Mouse (Mus musculus) liver, postnatal 0 days (tissue): ENCODE measurements around the gene Sertad4.

Experiments
- CTCF ChIP-seq: sonication (generic); IDR thresholded peaks from 2 replicates; pipeline ENCODE4 v1.5.1; 2016; ENCODE audit warnings: antibody characterized with exemption, low read depth
- EP300 ChIP-seq: IDR thresholded peaks from 2 replicates; pipeline ENCODE4 v1.6.1; 2016; ENCODE audit warnings: antibody characterized with exemption, low read depth, mild to moderate bottlenecking

DNA sequence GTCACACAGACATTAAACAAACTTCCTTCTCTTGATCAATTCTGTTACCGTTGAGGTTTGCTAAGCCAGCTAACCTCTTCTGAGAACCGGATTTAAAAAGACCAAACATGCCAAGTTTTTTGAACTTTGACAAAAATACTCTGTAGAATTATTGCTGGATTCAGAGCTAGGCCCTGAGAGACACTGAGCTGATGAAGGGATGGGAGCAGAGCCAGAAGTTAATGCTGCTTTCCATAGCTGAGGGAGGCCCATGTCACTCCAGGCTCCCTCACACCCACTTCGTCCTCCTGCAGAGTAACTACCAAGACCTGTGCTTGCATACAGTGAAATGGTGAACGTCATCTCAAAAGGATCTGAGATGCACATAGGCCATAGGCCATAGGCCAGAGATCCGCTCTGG is 43.3 kb downstream of the Sertad4 start:
- no peak for TF ChIP-seq CTCF
- TF ChIP-seq EP300: no peak
